Mouse (Mus musculus) layer of hippocampus, adult 9-11 months (tissue): Measurements from ENCODE around the gene Mettl27.
A peak's percentile ranks its signal among the peaks of the same experiment; 100 is the strongest.
"Not testable (repeated sequence)": the region's sequence is repeated elsewhere in the genome, so short reads cannot be mapped to it uniquely, and the experiment has no call there.

ENCODE experiments used
- DNase-seq: peaks from one replicate; pipeline ENCODE4 v3.0.0; 2022

The Mettl27 gene

GRCm38 (mm10) chr5:134959114-134959513 lies 26.9 kb downstream of the Mettl27 start:
- peak; percentile 11 for DNase-seq

GRCm38 (mm10) chr5:134960430-134960829 lies 28.3 kb downstream of the Mettl27 start:
- no peak for DNase-seq

GRCm38 (mm10) chr5:134961519-134961918 lies 29.4 kb downstream of the Mettl27 start:
- DNase-seq = no peak

- no peak for DNase-seq
These were observed 31.4 kb downstream of the Mettl27 start for GRCm38 (mm10) chr5:134963546-134963945.

GRCm38 (mm10) chr5:134964655-134965054 lies 32.5 kb downstream of the Mettl27 start:
- not testable (repeated sequence) for DNase-seq

GRCm38 (mm10) chr5:134965473-134965851 lies 33.3 kb downstream of the Mettl27 start:
- DNase-seq = peak; percentile 36

- DNase-seq = peak; percentile 21
These were observed 34.0 kb downstream of the Mettl27 start for GRCm38 (mm10) chr5:134965852-134966821.

- no peak for DNase-seq
These were observed 35.2 kb downstream of the Mettl27 start for GRCm38 (mm10) chr5:134967164-134967944.

- no peak for DNase-seq
These were observed 38.5 kb downstream of the Mettl27 start for GRCm38 (mm10) chr5:134970671-134971070.

- DNase-seq = no peak
These were observed 40.9 kb downstream of the Mettl27 start for GRCm38 (mm10) chr5:134973081-134973480.

- no peak for DNase-seq
These were observed 41.4 kb downstream of the Mettl27 start for GRCm38 (mm10) chr5:134973526-134973925.

- no peak for DNase-seq
These were observed 42.1 kb downstream of the Mettl27 start for GRCm38 (mm10) chr5:134974294-134974693.

- DNase-seq = no peak
These were observed 42.8 kb downstream of the Mettl27 start for GRCm38 (mm10) chr5:134974921-134975320.

GRCm38 (mm10) chr5:134976164-134976563 lies 44.0 kb downstream of the Mettl27 start:
- DNase-seq = no peak

- no peak for DNase-seq
These were observed 44.5 kb downstream of the Mettl27 start for GRCm38 (mm10) chr5:134976577-134977250.

- no peak for DNase-seq
These were observed 45.7 kb downstream of the Mettl27 start for GRCm38 (mm10) chr5:134977837-134978236.

- DNase-seq = no peak
These were observed 49.0 kb downstream of the Mettl27 start for GRCm38 (mm10) chr5:134981149-134981548.

- no peak for DNase-seq
These were observed 50.9 kb downstream of the Mettl27 start for GRCm38 (mm10) chr5:134983111-134983510.

- no peak for DNase-seq
These were observed 51.6 kb downstream of the Mettl27 start for GRCm38 (mm10) chr5:134983771-134984170.

GRCm38 (mm10) chr5:134985633-134986297 lies 53.6 kb downstream of the Mettl27 start, which contains the start of gene Cldn3:
Cldn3 (plus strand) TSS chr5:134986214.
- no peak for DNase-seq

GRCm38 (mm10) chr5:134986298-134987268 lies 54.4 kb downstream of the Mettl27 start:
- no peak for DNase-seq
